Mouse (Mus musculus): Measurements from ENCODE around the gene Coa7. TPM values are rescaled to one million over a fixed set of nuclear protein-coding genes. Genes with fewer than 3 reads are reported as not detected.

Gene Coa7
- total and polyA plus RNA-seq, 2 experiments: 11.7 to 19.3 TPM

- no peaks in the 10 kb centered on the region for H3K79me2 ChIP-seq (ENCODE audit: control insufficient read depth, insufficient read depth, low read length)
- no peaks in the 10 kb centered on the region for H3K27me3 ChIP-seq (ENCODE audit: control insufficient read depth, insufficient read depth, low read length)
- no peak overlapping the region for H3K27ac ChIP-seq (replicated peaks; ENCODE audit: insufficient read depth, low read depth, low read length)
- WGBS: 54% methylated on average over 5 of the region's 5 CpGs
- no peaks in the 10 kb centered on the region; the same call in 1 of the 2 replicates for H3K4me1 ChIP-seq (ENCODE audit: control insufficient read depth, insufficient read depth, low read length)
- DNase-seq (ENCODE audit: extremely low read depth, low read depth, low spot score): peak; percentile 47
- H3K36me3 ChIP-seq (ENCODE audit: control insufficient read depth, insufficient read depth, low read length): no peaks in the 10 kb centered on the region
- no peak overlapping the region for H3K4me3 ChIP-seq (ENCODE audit: insufficient read depth, low read depth, low read length)
- H3K9ac ChIP-seq (ENCODE audit: low read depth, low read length): no peak overlapping the region
- no peak for TF ChIP-seq CTCF (IDR thresholded peaks at IDR 0.05; ENCODE audit: low read depth, low read length)
- no peak for TF ChIP-seq POLR2A (IDR thresholded peaks at IDR 0.05; ENCODE audit: extremely low read depth, insufficient read depth, low read length)
Observed at GRCm38 (mm10) chr4:108391124-108391523, 63.2 kb downstream of the Coa7 start.

Other genes with a start within 250 kb of the Coa7 start
- 1.9 and 2.7 TPM in 2 replicates for gene Podn, start 231.7 kb upstream of the Coa7 start, total RNA-seq (2014; rRNA removed)
- gene Podn, start 231.7 kb upstream of the Coa7 start, polyA plus RNA-seq (2012; rRNA removed): 2.9 and 3.8 TPM in 2 replicates
- 2,678 and 3,000 TPM in 2 replicates for gene Scp2, start 183.1 kb upstream of the Coa7 start, total RNA-seq (2014; rRNA removed)
- gene Scp2, start 183.1 kb upstream of the Coa7 start, polyA plus RNA-seq (2012; rRNA removed): 1,138 and 1,579 TPM in 2 replicates
- gene Echdc2, start 162.7 kb upstream of the Coa7 start, total RNA-seq (2014; rRNA removed): 141 and 149 TPM in 2 replicates
- 203 and 264 TPM in 2 replicates for gene Echdc2, start 162.7 kb upstream of the Coa7 start, polyA plus RNA-seq (2012; rRNA removed)
- gene Zyg11a, start 110.1 kb upstream of the Coa7 start, total RNA-seq (2014; rRNA removed): 5.9 and 7.1 TPM in 2 replicates
- gene Zyg11a, start 110.1 kb upstream of the Coa7 start, polyA plus RNA-seq (2012; rRNA removed): 3.0 and 6.7 TPM in 2 replicates
- 25.4 and 28.8 TPM in 2 replicates for gene Zyg11b, start 27.0 kb upstream of the Coa7 start, total RNA-seq (2014; rRNA removed)
- 5.8 and 6.4 TPM in 2 replicates for gene Zyg11b, start 27.0 kb upstream of the Coa7 start, polyA plus RNA-seq (2012; rRNA removed)
- gene Shisal2a, start 55.2 kb downstream of the Coa7 start, total RNA-seq (2014; rRNA removed): not detected in 2 replicates
- not detected in 2 replicates for gene Shisal2a, start 55.2 kb downstream of the Coa7 start, polyA plus RNA-seq (2012; rRNA removed)
- gene Gpx7, start 78.8 kb downstream of the Coa7 start, total RNA-seq (2014; rRNA removed): 3.5 and 3.7 TPM in 2 replicates
- gene Gpx7, start 78.8 kb downstream of the Coa7 start, polyA plus RNA-seq (2012; rRNA removed): 2.0 and 3.2 TPM in 2 replicates
- gene Tut4, start 131.3 kb downstream of the Coa7 start, total RNA-seq (2014; rRNA removed): 30.3 and 34.6 TPM in 2 replicates
- 17.8 and 23.6 TPM in 2 replicates for gene Tut4, start 131.3 kb downstream of the Coa7 start, polyA plus RNA-seq (2012; rRNA removed)

All from liver, adult 2 months (tissue).